Mouse (Mus musculus) C2C12 (cell line): ENCODE data around the gene Foxa2. TPM values are rescaled to one million over a fixed set of nuclear protein-coding genes. Genes with fewer than 3 reads are reported as not detected.
A peak's percentile ranks its signal among the peaks of the same experiment; 100 is the strongest.

Experiments used
- H3K27me3 ChIP-seq: one replicate; pipeline ENCODE4 v1.6.1; 2011; ENCODE audit not compliant: control insufficient read depth, insufficient read depth, insufficient read length
- H3K36me3 ChIP-seq: one replicate; pipeline ENCODE4 v1.6.1; 2011; ENCODE audit not compliant: control insufficient read depth, insufficient read depth
- H3K4me3 ChIP-seq: one replicate; pipeline ENCODE4 v1.5.1; 2011; ENCODE audit warnings: mild to moderate bottlenecking, control low read depth; ENCODE audit not compliant: poor library complexity, insufficient read depth, severe bottlenecking
- H3K79me2 ChIP-seq: one replicate; pipeline ENCODE4 v1.6.1; 2011; ENCODE audit not compliant: control insufficient read depth, insufficient read depth
- H3K79me3 ChIP-seq: one replicate; pipeline ENCODE4 v1.6.1; 2011; ENCODE audit warnings: low read depth, control low read depth
- H3ac ChIP-seq: one replicate; pipeline ENCODE3; 2011; ENCODE audit warnings: low read depth; ENCODE audit not compliant: control insufficient read depth, insufficient read length
- CEBPB ChIP-seq: IDR thresholded peaks from one replicate; pipeline ENCODE4 v1.6.1; 2011; ENCODE audit warnings: low read depth, mild to moderate bottlenecking, control low read depth, moderate library complexity
- CTCF ChIP-seq: IDR thresholded peaks from one replicate; pipeline ENCODE4 v1.5.1; 2011; ENCODE audit not compliant: control insufficient read depth, insufficient read depth, insufficient read length
- FOSL1 ChIP-seq: IDR thresholded peaks from one replicate; pipeline ENCODE4 v1.8.0; 2011; ENCODE audit warnings: mild to moderate bottlenecking, low read length; ENCODE audit not compliant: poor library complexity, insufficient read depth, severe bottlenecking
- MAX ChIP-seq: IDR thresholded peaks from one replicate; pipeline ENCODE4 v1.6.1; 2011; ENCODE audit warnings: mild to moderate bottlenecking, control low read depth
- MYOD1 ChIP-seq: IDR thresholded peaks from one replicate; pipeline ENCODE4 v1.6.1; 2011; ENCODE audit warnings: low read depth; ENCODE audit not compliant: control insufficient read depth, insufficient read length
- MYOG ChIP-seq: IDR thresholded peaks from one replicate; pipeline ENCODE4 v1.6.1; 2011; ENCODE audit not compliant: control insufficient read depth, insufficient read length; ENCODE audit errors: extremely low read depth
- USF1 ChIP-seq: IDR thresholded peaks from one replicate; pipeline ENCODE4 v1.6.1; 2011; ENCODE audit warnings: low read depth, mild to moderate bottlenecking, control low read depth, moderate library complexity
- long read RNA-seq, 2 experiments: library from polyadenylated mRNA; unstranded; transcript quantifications; one replicate each; pipeline ENCODE4 v2.0.0; 2019 to 2020
- polyA plus RNA-seq: library from polyadenylated mRNA; unstranded; fragments of >200 nt; fragmentation: generic; extraction: Trizol; gene quantifications from one replicate; pipeline ENCODE4 v1.2.1, GENCODE M21; 2012; ENCODE audit warnings: missing spikeins

The Foxa2 gene
- polyA plus RNA-seq, result 3.6 TPM
- long read RNA-seq, experiment 1, result 0 reads
- long read RNA-seq, experiment 2, partial matches to known transcripts, result 0 of 5 reads
- long read RNA-seq, experiment 2, other reads (novel, unspliced or antisense), result 0 of 5 reads

DNA sequence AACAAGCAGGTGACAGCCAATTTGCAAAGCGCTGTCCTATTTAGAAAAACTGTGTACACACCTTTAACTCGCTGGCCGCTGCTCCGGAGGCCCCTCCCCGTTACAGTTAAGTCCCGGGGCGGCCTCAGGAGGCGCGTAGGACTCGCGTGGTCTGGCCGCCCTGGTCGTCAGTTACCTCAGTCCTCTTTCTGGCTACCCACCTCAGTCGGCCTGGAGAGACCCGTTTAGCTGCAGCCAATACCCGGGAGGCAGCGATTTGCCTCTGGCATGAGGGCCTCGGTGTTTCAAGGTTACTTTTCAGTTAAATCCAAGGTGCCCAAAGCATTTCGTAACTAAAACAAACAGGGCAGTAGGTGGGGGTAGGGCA lies at the start of gene Foxa2:
Gene Foxa2 (minus strand): TSS at position 171 of the 367 bp plus-strand sequence.
- Histone ChIP-seq H3K79me2 (peaks cover 9% of the 10 kb centered on the region), H3K4me3 (peak within 1 kb of the TSS; percentile 51), H3K36me3 (peaks cover 13% of the 10 kb centered on the region), H3K27me3 (peaks cover 12% of the 10 kb centered on the region), H3K79me3 (peaks cover 2% of the 10 kb centered on the region), H3ac (peak within 1 kb of the TSS; percentile 59)
- TF ChIP-seq USF1, result no peak
- no peak for TF ChIP-seq MYOD1
- no peak for TF ChIP-seq FOSL1
- TF ChIP-seq CEBPB, result no peak
- TF ChIP-seq MYOG, result no peak

GRCm38 (mm10) chr2:148092089-148092488 lies 45.3 kb upstream of the Foxa2 start:
- Histone ChIP-seq H3ac (no peak overlapping the region), H3K27me3 (peaks cover 7% of the 10 kb centered on the region), H3K79me2 (no peaks in the 10 kb centered on the region), H3K36me3 (no peaks in the 10 kb centered on the region), H3K4me3 (no peak overlapping the region), H3K79me3 (no peaks in the 10 kb centered on the region)
- no peak for TF ChIP-seq CEBPB
- no peak for TF ChIP-seq CTCF
- no peak for TF ChIP-seq USF1

DNA sequence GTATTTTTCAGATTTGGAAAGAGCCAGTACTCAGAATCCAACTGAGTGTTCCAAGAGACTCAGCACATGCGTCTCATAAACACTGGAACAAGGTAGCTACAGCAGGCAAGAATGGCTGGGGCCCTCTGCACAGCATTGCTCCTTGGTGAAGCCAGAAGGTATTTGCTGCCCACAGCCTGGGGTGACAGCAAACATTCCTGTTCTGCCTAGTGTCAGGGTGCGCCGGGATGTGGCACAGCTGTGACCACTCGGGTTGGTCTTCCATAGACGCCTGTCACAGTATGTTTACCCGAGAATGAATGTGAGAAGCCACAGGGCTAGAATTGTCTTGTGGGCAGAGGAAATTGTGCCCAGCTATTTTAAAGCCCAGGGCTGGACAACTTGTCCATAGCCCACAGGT lies 44.9 kb upstream of the Foxa2 start:
- Histone ChIP-seq H3K79me3 (no peaks in the 10 kb centered on the region), H3K36me3 (no peaks in the 10 kb centered on the region), H3K4me3 (no peak overlapping the region), H3K79me2 (no peaks in the 10 kb centered on the region), H3ac (no peak overlapping the region), H3K27me3 (peaks cover 7% of the 10 kb centered on the region)
- TF ChIP-seq MYOG, result no peak
- TF ChIP-seq USF1, result no peak
- TF ChIP-seq MAX, result no peak
- TF ChIP-seq MYOD1, result no peak
- no peak for TF ChIP-seq FOSL1
- TF ChIP-seq CTCF, result no peak
- TF ChIP-seq CEBPB, result no peak

- TF ChIP-seq MYOG, result no peak
- TF ChIP-seq FOSL1, result no peak
- TF ChIP-seq CTCF, result no peak
- no peak for TF ChIP-seq CEBPB
- TF ChIP-seq MYOD1, result no peak
- no peak for TF ChIP-seq USF1
- no peak for TF ChIP-seq MAX
- no peaks in the 10 kb centered on the region for H3K36me3 ChIP-seq
These were observed 43.3 kb upstream of the Foxa2 start for GRCm38 (mm10) chr2:148090071-148090470.

DNA sequence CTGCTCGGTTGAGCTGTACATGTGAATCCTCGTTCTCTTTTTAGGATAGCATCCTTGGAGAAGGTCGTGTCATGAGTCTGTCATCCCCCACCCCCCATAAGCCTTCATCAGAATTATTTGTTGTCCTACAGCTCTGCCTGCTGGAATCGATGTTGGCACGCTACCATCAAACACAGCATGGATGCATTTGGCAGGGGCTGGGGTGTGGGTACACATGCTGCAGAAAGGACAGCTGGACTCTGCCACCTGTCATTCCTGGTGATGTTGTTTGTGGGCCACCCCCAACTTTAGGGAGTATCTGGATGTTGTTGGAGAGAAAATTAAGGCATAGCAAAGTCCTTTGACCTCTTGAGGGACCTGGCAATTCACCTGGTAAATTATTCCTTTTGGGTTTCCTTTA lies 38.8 kb upstream of the Foxa2 start:
- no peak overlapping the region for H3K4me3 ChIP-seq
- H3K27me3 ChIP-seq, result no peaks in the 10 kb centered on the region
- no peak for TF ChIP-seq CEBPB
- no peak for TF ChIP-seq MYOG
- TF ChIP-seq FOSL1, result no peak
- TF ChIP-seq USF1, result no peak
- no peak for TF ChIP-seq CTCF
- no peaks in the 10 kb centered on the region for H3K79me3 ChIP-seq
- H3ac ChIP-seq, result no peak overlapping the region
- H3K79me2 ChIP-seq, result no peaks in the 10 kb centered on the region
- H3K36me3 ChIP-seq, result no peaks in the 10 kb centered on the region

More at GRCm38 (mm10) chr2:148090071-148090470, 43.3 kb upstream of the Foxa2 start:
- Histone ChIP-seq H3K79me3 (no peaks in the 10 kb centered on the region), H3K27me3 (peaks cover 7% of the 10 kb centered on the region), H3K79me2 (no peaks in the 10 kb centered on the region), H3ac (no peak overlapping the region), H3K4me3 (no peak overlapping the region)

GRCm38 (mm10) chr2:148085126-148085525 lies 38.4 kb upstream of the Foxa2 start:
- no peaks in the 10 kb centered on the region for H3K36me3 ChIP-seq
- H3K79me3 ChIP-seq, result no peaks in the 10 kb centered on the region
- TF ChIP-seq CTCF, result no peak
- no peak for TF ChIP-seq USF1
- no peak for TF ChIP-seq MAX
- no peak for TF ChIP-seq FOSL1
- no peak for TF ChIP-seq MYOD1
- TF ChIP-seq CEBPB, result no peak
- TF ChIP-seq MYOG, result no peak
- H3K79me2 ChIP-seq, result no peaks in the 10 kb centered on the region
- H3K27me3 ChIP-seq, result no peaks in the 10 kb centered on the region
- no peak overlapping the region for H3K4me3 ChIP-seq
- H3ac ChIP-seq, result no peak overlapping the region

- TF ChIP-seq MYOD1 (no peak), CTCF (peak; percentile 50), CEBPB (no peak)
- Histone ChIP-seq H3ac (no peak overlapping the region), H3K79me3 (no peaks in the 10 kb centered on the region), H3K36me3 (no peaks in the 10 kb centered on the region), H3K27me3 (no peaks in the 10 kb centered on the region), H3K4me3 (no peak overlapping the region), H3K79me2 (no peaks in the 10 kb centered on the region)
These were observed 35.5 kb upstream of the Foxa2 start for GRCm38 (mm10) chr2:148082283-148082682.
